Mouse (Mus musculus) MEL-GATA-1-ER (cell line): ENCODE results near the gene Vasn.
"Not testable (repeated sequence)": the region's sequence is repeated elsewhere in the genome, so short reads cannot be mapped to it uniquely, and the experiment has no call there.

ENCODE experiments used
- DNase-seq: peaks from one replicate; pipeline ENCODE4 v3.0.0-alpha.2; 2012; ENCODE audit warnings: low read depth; ENCODE audit errors: extremely low read depth

Gene Vasn

DNA sequence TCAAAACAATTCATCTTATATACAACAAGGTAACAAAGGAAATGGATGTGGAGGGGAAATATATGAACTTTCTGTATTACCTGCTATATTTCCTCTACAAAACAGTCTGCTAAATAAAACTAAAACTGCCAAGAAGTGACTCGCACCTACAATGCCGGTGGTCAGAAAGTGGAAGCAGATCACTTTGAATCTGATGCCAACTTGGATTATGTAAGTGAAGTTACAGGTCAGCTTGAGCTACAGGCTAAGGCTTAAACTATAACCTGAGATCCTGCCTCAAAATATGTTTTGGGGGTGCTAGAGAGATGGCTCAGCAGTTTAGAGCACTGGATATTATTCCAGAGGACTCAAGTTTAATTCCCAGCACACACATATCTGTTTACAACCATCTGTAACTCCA lies 26.0 kb downstream of the Vasn start:
- DNase-seq: no peak

DNA sequence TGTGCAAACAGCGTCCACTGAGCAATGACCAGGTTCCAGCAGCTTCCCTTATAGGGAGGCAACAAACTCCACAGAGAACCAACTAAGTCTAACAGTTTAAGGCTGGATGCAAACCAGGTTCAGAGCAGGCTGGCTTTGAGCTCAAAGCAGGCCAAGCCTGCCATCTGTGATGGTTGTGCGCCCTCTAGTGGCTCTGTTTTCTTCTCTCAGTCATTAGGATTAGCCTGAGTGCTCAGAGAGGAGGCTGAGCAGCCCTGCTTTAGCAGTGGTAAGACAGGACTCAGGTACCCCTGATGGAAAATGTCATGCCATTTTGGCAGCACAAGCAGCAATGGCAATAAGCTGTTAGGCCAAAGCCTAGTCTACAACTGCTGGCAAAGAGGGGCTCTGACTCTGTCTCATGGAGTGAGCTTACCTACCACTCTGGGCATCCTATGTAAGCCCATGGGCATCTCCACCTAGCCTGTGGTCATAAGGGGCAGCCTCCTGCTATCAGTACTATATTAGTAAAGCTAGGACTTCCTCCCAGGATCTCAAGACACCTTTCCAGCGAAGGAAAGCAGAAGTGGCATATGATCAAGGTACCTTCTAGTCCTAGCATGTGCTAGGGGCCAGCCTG lies 27.6 kb downstream of the Vasn start:
- peak; percentile 57 for DNase-seq

DNA sequence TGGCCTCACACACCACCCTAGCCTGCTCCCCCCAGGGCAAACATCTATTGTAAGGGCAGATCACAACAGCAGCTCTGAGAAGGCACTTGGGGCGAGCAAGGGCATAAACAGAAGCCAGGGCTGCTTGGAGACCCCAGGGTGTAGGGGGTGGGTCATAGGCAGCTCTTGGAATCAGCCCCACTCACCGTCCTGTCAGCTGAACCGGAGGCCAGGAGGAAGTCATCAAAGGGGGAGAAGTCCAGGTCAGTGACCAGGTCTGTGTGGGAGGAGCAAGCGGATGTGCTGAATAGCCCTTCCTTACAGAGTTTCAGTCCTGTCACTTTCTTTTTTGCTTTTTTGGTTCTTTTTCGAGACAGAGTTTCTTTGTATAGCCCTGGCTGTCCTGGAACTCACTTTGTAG lies 30.6 kb downstream of the Vasn start:
- no peak for DNase-seq

DNA sequence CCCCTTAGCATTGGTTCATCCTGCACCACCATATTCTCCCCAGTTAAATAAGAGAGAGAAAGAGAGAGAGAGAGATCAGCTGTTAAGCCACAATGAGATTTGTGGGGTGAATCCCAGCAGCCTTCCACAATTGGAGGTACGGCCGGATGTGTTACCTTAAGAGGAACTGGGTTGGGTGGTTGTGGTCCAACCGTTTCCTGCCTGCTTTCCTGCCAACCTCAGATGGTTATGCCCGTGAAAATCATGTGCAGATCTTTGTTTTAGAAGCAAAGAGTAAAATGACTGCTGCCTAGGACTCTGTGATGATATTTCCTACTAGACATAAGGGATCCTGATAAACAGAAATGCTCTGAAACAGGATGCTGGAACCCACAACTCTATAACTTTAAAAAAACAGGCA lies 34.4 kb downstream of the Vasn start:
- peak; percentile 52 for DNase-seq

DNA sequence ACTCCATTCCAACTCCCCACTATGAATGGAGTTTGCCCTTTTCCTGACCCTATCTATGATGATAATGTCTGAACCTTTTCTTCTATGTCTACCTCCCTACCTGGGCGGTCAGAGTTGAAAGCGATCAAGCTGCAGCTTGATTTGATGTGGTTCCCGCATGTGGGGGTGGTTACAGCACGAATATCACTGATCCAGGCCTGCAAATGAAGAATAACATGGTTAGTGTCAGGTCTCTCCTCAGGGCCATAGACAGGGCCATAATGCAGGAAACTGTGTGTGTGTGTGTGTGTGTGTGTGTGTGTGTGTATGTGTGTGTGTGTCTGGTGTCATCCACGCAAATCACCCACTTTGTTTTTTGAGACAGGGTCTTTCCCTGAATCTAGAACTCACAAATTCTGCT lies 37.1 kb downstream of the Vasn start:
- no peak for DNase-seq

DNA sequence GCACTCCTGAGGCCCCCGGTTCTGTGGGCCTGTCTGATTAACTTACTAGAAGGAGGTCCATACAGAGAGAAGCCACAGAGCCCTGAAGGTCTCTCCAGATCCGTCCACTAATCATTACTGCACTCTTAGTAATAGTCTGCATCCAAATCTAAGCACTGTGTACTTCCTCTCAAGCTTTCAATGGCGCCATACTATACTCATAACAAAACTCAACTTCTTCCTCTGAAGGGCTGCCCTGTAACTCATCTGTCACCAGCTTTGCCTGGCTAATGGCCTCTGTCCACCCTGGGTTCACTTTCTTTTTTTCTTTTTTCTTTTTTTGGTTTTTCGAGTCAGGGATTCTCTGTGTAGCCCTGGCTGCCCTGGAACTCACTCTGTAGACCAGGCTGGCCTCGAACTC lies 38.3 kb downstream of the Vasn start:
- DNase-seq: no peak

DNA sequence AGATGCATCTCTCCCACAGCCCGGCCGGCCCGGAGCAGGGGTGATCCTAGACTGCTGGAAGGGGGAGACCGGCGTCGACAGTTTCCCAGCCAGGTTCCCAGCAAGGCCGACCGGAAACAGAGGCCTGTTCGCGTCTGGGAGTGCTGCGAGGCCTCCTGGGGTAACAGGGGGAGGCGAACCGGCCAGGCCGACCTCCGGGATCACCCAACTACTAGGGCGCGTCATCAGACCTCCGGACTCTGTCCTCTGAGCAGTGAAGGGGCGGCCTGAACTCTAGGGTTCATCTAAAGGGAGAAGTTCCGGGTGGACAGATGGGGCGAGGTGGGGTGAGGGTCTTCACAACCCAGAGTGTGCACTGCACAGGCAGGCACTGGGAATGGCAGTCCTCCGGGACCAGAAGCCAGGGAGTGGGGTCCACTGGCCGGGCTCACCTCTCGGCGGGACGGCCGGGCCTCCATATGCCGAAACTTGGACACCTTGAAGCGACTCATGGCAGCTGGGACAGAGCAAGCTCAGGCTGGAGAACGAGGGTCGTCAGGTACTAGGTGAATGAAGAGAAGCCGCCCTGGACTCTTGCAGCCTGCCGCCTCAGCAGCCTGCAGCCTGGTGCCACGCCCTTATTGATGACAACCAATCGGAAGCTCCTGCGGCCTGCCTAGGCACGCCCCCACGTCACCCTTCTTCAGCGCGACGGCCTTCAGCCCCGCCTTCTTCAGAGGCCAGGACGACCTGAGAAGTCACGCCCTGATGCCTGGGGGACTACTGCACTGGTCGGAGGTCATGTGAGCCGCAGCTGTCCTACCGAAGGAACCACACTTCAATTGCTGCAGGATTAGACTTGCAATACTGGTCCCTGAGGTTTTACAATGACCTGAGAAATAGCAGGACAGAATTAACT lies 39.6 kb downstream of the Vasn start, which contains the start of gene Coro7:
Gene Coro7 (minus strand): TSS at position 657 of the 898 bp plus-strand sequence.
- DNase-seq: peak; percentile 87

DNA sequence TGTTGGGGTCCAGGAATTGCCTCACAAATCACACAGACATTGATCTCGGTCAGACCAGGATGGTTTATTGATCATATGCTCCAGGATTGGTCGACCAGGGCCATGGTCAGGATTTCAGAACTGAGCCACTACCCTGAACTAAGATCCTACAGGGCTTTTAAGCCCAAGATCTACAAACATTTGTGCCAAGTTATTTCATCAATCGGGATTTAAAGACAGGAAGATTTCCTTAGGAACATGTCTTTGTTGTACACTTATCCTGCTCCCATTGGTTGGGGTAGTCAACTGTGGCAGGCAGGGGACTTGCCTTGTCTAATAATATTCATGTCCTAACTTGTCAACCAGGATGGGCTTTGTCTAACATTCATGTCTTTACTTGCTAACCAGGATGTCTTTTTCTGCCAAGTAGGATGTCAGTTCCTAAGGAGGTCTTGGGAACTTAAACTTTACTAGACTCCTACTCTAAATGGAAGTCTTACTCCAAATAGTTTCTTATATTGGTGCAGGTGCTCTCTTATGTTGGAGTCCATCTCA lies 41.2 kb downstream of the Vasn start:
- DNase-seq: not testable (repeated sequence)

DNA sequence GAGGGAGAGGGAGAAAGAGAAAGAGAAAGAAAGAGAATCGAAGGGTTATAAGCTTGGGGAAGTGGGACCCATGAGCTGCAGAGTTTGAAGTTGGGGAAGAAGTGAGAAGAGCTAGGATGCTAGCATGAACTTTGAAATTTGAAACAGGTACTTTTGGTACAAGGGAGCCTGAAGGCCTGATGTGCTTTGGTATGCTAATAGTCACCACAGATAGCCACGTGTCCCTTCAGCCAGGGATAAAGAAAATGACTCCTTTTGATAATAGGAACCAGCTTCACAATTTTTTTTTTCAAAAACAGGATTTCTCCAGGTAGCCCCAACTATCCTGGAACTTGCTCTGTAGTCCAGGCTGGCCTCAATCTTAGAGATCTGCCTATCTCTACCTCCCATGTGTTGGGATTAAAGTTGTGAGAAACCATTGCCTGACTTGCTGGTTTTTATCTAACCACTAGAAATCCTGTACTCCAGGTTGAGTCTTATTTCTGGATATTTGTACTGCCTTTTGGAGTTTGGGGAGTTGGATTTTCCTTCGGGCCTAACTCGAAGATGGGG lies 43.0 kb downstream of the Vasn start:
- peak; percentile 8 for DNase-seq

DNA sequence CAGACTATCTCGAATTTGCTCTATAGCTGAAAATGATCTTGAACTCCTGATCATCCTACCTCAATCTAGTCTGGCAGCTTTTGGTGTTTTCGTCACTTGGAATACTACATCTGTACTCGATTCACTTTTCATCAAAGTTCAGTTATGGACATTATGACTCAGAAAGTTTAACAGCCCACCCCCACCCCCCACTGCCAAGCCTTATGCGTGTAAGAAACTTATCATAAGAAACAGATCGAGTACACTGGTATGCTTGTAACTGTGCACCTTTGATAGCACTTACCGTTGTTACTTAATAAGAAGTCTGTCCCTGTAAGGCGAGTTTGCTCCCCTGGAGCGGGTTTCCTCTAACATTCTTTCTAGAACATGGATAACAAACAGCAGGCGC lies 43.4 kb downstream of the Vasn start:
- no peak for DNase-seq

DNA sequence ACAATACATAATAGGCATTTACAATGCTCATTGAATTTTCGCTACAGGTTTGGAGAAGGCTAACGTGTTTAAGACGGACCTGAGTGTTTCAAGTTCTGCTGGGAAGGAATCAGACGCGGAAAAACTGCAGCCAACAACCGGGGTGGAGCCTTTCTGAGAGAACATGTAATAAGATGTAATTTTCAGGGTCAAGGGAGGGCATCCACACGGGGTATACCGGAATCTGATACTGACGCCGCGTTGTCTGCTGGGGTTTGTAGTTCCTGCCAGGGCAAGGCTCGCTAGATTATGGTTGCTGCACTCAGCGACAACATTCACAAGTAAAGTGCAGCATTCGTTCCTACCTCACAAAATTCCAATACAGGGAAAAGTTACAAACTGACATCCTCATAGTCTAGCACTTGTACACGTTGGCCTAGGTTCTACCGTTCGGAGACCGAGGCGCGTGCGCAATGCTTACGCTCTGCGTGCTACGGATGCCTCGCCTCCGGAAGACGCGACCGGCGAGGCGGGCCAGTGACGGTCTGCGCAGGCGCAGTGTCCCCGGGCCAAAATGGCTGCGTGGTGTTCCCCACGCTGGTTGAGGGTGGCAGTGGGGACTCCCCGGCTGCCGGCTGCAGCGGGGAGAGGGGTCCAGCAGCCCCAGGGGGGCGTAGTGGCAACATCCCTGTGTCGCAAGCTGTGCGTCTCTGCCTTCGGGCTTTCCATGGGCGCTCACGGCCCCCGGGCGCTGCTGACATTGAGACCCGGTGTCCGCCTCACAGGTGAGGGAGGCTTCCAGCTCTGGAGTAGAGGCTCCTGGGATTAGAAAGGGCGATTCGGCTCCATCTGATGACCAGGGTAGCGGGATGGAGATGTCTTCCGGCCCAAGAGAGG lies 44.1 kb downstream of the Vasn start:
- peak; percentile 92 for DNase-seq

DNA sequence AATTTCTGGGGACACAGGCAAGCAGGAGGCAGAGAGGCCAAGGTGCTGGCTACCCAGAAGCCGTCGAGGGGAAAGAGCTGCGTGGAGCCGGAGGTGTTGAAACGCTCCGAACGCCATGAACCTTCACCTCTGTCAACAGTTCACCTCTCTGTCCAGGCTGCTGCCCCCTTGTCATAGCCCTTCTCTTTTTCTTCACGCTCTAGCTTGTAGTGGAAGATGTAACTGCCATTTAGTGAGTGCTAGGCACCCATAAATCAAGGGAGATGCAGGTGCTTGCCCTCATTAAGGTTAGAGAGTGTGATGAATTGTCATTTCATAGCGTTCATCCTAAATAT lies 44.7 kb downstream of the Vasn start:
- DNase-seq: peak; percentile 10

DNA sequence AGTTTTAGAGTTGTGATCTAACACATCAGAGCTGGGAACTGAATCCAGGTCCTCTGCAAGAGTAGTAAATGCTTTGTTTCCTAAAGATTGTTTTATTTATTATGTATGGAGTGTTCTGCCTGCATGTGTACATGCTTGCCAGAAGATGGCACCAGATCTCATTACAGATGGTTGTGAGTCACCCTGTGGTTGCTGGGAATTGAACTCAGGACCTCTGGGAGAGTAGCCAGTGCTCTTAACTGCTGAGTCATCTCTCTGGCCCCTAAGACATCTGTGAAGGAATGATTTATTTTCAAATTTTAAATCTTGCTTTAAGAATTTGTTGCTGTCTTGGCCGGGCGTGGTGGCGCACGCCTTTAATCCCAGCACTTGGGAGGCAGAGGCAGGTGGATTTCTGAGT lies 49.6 kb downstream of the Vasn start:
- DNase-seq: not testable (repeated sequence)
